Mouse (Mus musculus) ovary, adult 2 months (tissue): Measurements from ENCODE around the gene Gm16434. TPM values are rescaled to one million over a fixed set of nuclear protein-coding genes. Genes with fewer than 3 reads are reported as not detected.

Source experiments
- polyA plus RNA-seq: library from polyadenylated mRNA; depleted of rRNA; stranded (reverse); fragments of >200 nt; gene quantifications from 2 replicates; pipeline ENCODE4 v1.2.3, GENCODE M21; 2012; rRNA removed

Gene Gm16434
- not detected in 2 replicates for polyA plus RNA-seq

DNA sequence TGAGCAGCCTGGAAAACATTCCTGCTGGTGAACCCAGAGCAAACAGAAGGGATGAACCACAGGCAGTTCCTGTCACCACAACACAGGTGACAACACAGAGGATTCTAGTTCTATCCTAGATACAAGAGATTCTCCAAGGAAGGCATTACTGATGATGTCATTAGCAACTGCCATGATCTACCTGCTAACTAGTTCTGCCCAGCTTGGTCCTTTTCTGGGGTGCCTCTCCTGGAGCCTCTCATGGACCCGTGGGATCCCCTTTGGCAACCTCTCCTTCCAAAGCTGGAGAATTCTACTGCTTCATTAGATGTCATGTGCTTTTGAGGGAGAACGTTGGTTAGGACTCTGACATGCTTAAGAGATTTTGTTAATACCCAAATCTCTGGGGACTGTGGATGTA, at the start of gene Gm16434:
Gm16434 (minus strand) TSS at position 101 of the 400 bp plus-strand sequence.

DNA sequence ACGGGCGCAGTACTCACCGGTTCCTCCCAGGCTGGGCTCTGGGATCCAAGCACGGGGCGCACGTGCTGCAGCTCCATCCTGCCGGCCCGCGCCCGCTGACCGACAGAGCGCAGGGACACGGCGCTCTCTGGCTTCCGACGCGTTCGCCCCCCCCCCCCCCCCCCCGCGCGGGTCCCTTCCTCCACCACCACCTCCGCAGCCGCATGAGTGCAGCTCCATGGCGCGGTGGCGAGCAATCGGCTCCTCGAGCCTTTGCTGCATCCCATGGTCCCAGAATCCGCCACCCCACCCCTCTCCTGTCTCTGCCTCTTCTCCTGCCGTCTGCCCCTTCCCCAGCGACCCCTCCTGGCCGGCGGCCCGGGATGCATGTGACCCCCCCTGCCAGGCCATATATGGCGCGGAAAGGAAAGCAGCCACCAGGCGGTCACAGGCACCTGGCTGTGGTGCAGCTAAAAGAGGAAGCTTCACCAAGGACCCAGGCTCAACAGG, 19.8 kb downstream of the Gm16434 start, which contains the start of gene Gm3512:
Gm3512 (minus strand) TSS at position 51 of the 489 bp plus-strand sequence.

Other genes starting within 250 kb of the Gm16434 start
- gene Gm6356, start 220.7 kb downstream of the Gm16434 start, polyA plus RNA-seq = not detected in 2 replicates
- gene Gm10406, start 167.1 kb downstream of the Gm16434 start, polyA plus RNA-seq = not detected in 2 replicates
- not detected in 2 replicates for gene Gm3685, start 149.6 kb downstream of the Gm16434 start, polyA plus RNA-seq
- gene Gm3696, start 93.9 kb downstream of the Gm16434 start, polyA plus RNA-seq = 0.12 TPM in 1 of 2 replicates, not detected in the other
- gene Gm6676, start 69.1 kb downstream of the Gm16434 start, polyA plus RNA-seq = not detected in 2 replicates
- not detected in 2 replicates for gene Gm3512, start 20.0 kb downstream of the Gm16434 start, polyA plus RNA-seq
- not detected in 2 replicates for gene Gm3727, start 70.2 kb upstream of the Gm16434 start, polyA plus RNA-seq
- 0.09 TPM in 1 of 2 replicates, not detected in the other for gene Gm3739, start 120.5 kb upstream of the Gm16434 start, polyA plus RNA-seq
- not detected in 2 replicates for gene Gm5797, start 137.9 kb upstream of the Gm16434 start, polyA plus RNA-seq
- gene Gm8374, start 170.6 kb upstream of the Gm16434 start, polyA plus RNA-seq = not detected in 2 replicates